Mouse (Mus musculus) kidney, postnatal 36 days (tissue): Measurements from ENCODE around the gene Map3k19.
A peak's percentile ranks its signal among the peaks of the same experiment; 100 is the strongest.

Experiments used
- DNase-seq, 2 experiments: peaks; one replicate each; pipeline ENCODE4 v3.0.0; 2021 to 2022; ENCODE audit warnings: mixed read lengths in 2 of 2

The Map3k19 gene

DNA sequence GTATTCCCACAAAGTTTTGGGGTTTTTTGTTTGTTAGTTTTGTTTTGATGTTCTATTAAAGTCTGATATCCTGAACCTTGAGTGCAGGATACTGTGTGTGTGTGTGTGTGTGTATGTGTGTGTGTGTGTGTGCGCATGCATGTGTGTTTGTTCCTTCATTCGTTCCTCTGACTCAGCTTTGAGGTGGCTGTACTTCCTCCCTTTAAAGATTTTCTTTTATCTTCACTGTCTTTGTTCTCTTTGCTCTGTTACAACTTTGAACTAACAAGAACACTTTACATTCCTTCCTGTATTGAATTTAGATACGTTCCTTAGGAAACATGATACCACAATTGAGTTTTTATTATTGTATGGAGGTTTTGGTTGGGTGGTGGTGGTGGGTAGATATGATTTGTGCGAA lies 58.5 kb downstream of the Map3k19 start:
- DNase-seq = no peak

DNA sequence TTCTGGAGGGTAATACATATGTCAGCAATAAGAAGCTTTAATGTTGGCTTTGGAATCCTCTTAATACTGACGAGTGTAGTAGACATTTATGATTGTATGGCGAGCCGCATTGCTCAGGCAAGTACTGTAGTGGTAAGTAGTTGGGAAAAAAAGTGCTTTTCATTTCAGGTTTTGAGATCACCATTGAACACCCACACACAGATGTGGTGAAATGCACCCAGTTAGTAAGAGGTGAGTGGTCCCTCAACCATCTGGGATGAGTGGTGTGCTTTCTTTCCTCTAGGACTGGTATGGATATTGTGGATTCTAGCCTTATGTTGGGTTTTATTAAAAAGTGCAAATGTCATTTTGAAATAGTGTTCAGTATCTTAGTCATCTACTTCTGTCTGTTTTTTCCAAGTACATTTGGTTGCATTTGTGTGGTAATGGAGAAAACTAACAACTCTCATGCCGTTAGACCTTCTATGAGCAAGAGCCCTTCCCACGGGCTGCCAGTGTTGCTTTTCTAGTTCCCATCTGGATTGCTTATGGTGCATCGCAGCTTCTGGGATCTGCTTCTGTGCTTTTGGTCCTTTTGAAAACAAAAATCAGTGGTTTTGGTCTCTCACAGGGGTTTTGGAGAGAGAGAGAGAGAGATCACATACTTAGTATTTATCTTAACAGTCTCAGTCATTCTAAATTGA lies 59.6 kb downstream of the Map3k19 start:
- no peak for DNase-seq

GRCm38 (mm10) chr1:127793459-127793858 lies 61.4 kb downstream of the Map3k19 start:
- DNase-seq = no peak

- no peak for DNase-seq
Observed at GRCm38 (mm10) chr1:127788943-127789342, 65.9 kb downstream of the Map3k19 start.

- no peak for DNase-seq
Observed at GRCm38 (mm10) chr1:127785882-127786281, 68.9 kb downstream of the Map3k19 start.

DNA sequence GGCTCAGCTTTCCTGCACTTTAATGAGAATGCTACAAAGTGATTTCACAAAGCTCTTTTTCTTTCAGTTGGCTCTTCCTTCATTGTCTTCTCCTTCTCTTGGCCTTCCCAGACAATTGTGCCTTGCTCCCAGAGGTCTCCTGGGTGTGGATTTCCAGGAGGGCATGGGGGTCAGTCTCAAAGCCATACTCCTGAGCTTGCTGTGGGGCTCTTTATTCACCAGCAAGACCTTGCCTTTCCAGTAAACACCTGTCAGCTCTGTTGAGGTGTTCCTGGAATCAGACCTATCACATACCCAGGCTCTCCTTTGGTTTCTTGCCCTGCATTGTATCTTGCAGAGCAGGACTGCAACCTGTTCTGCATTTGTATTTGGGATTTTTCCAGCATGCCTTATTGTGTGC lies 71.0 kb downstream of the Map3k19 start:
- no peak for DNase-seq

DNA sequence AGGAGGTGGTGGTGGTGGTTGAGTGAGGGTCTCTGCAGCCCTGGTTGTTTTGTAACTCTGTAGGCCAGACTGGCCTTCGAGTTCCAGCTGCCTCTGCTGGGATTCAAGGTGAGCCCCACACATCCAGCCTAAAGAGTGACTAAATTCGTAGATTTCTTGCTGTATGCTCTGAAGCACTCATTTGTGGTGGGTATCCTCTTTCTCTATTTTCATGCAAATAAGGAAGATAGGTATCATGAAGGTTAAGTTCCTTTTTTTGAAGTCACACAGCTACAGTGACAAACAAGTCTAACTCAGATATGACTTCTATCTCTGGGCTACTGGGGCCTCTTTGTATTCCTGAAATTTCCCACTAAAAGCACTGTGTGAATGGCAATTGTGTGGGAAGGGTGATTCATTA lies 74.0 kb downstream of the Map3k19 start:
- DNase-seq = no peak

GRCm38 (mm10) chr1:127780142-127780541 lies 74.7 kb downstream of the Map3k19 start:
- DNase-seq = no peak

- DNase-seq = no peak
Observed at GRCm38 (mm10) chr1:127778611-127779010, 76.2 kb downstream of the Map3k19 start.

- no peak for DNase-seq
Observed at GRCm38 (mm10) chr1:127776246-127776645, 78.6 kb downstream of the Map3k19 start.

GRCm38 (mm10) chr1:127775206-127775720 lies 79.6 kb downstream of the Map3k19 start:
- DNase-seq = no peak

- peak in 1 of 2 experiments; percentile 65 for DNase-seq
Observed at GRCm38 (mm10) chr1:127774501-127774880, 80.3 kb downstream of the Map3k19 start.

GRCm38 (mm10) chr1:127773803-127774500 lies 80.9 kb downstream of the Map3k19 start, which contains the start of gene Ccnt2:
TSS of gene Ccnt2 (plus strand) at chr1:127774164.
- peak; percentile 99 for DNase-seq

DNA sequence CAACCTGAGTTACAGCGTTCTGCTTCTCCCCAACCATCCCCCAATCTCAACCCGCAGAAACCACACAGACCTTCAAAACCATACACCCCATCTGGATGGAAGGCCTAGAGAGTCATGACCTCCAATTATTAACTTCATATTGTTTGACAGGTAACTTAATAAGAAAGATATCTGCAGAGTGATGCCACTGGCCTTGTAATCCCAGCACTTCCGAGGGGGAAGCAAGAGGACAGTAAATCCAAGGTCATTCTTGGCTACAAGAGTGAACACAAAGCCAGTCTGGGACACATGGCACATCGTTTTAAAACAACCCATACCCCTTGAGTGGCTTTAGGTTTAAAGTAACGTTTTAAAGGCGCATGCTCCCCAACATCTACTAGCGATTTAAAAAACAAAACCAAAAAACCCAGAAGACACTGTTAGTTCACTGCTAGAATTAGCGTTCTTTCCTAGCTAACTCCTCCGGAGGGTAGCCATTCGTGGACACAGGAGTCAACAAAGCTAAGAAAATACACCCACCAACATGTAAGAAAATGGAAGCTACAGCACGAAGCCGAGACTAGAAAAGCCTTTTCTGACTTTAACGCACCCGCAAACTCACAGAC lies 81.5 kb downstream of the Map3k19 start:
- peak in 1 of 2 experiments; percentile 7 for DNase-seq

- no peak for DNase-seq
Observed at GRCm38 (mm10) chr1:127766741-127767140, 88.1 kb downstream of the Map3k19 start.

GRCm38 (mm10) chr1:127765468-127765867 lies 89.4 kb downstream of the Map3k19 start:
- peak in 1 of 2 experiments; percentile 7 for DNase-seq
